Mouse (Mus musculus) forebrain, embryonic 14.5 days (tissue): ENCODE measurements around the gene Dnajb9. TPM values are rescaled to one million over a fixed set of nuclear protein-coding genes. Genes with fewer than 3 reads are reported as not detected.

Source experiments
- ATAC-seq: fragments of 200-750 bp; cut with Nextera tagmentation; 2 replicates; pipeline ENCODE4 v1.8.0; 2017; ENCODE audit warnings: mild to moderate bottlenecking, moderate library complexity
- DNase-seq: peaks from one replicate; pipeline ENCODE4 v3.0.0-alpha.2; 2015; ENCODE audit warnings: low spot score
- H3K27ac ChIP-seq: fragments of 300-500 bp; sonication (generic); 2 replicates; pipeline ENCODE4 v1.5.1; 2014; ENCODE audit warnings: low read depth, mild to moderate bottlenecking, control low read depth, low read length, moderate library complexity
- H3K27me3 ChIP-seq: fragments of 300-500 bp; sonication (generic); replicated peaks from 2 replicates; pipeline ENCODE4 v1.6.1; 2014; ENCODE audit warnings: low read length, control low read depth, mixed read lengths; ENCODE audit not compliant: control insufficient read depth, insufficient read depth
- H3K36me3 ChIP-seq: fragments of 300-500 bp; sonication (generic); 2 replicates; pipeline ENCODE4 v1.6.1; 2014; ENCODE audit warnings: low read length, control low read depth; ENCODE audit not compliant: control insufficient read depth, insufficient read depth
- H3K4me1 ChIP-seq: fragments of 300-500 bp; sonication (generic); 2 replicates; pipeline ENCODE4 v1.6.1; 2014; ENCODE audit warnings: antibody characterized with exemption, low read length, control low read depth; ENCODE audit not compliant: control insufficient read depth, insufficient read depth
- H3K4me2 ChIP-seq: fragments of 300-500 bp; sonication (generic); 2 replicates; pipeline ENCODE4 v1.6.1; 2014; ENCODE audit warnings: mild to moderate bottlenecking, control low read depth, low read length
- H3K4me3 ChIP-seq: fragments of 300-500 bp; sonication (generic); 2 replicates; pipeline ENCODE4 v1.5.1; 2014; ENCODE audit warnings: low read depth, low read length, control low read depth
- H3K9ac ChIP-seq: fragments of 300-500 bp; sonication (generic); 2 replicates; pipeline ENCODE4 v1.6.1; 2014; ENCODE audit warnings: mild to moderate bottlenecking, low read length, control low read depth, moderate library complexity
- H3K9me3 ChIP-seq: fragments of 300-500 bp; sonication (generic); replicated peaks from 2 replicates; pipeline ENCODE4 v1.6.1; 2016; ENCODE audit warnings: low read length, control low read depth, mixed read lengths; ENCODE audit not compliant: control insufficient read depth
- WGBS: fragments of 180-500 bp; shearing (Covaris S2); extraction: QIAGEN DNeasy Blood & Tissue Kit; methylation state at CpG from one replicate; pipeline ENCODE4 v1.1.7; 2014; 5-methylcytosine and 5-hydroxymethylcytosine counted together
- microRNA-seq: library from miRNA; unstranded; fragments of <30 nt; microRNA quantifications from one replicate; pipeline ENCODE4, GENCODE M21; 2016
- polyA plus RNA-seq: library from polyadenylated mRNA; unstranded; fragments of >200 nt; fragmentation: Nextera tagmentation; extraction: Ambion mirVana; gene quantifications from 2 replicates; pipeline ENCODE4 v1.2.1, GENCODE M21; 2014

Dnajb9 gene
- polyA plus RNA-seq, 1 experiment from 2014 or later, result 36.3 TPM

- no peaks in the 10 kb centered on the region for H3K36me3 ChIP-seq
- WGBS, result 74% methylated on average over 1 of the region's 1 CpGs
- no peaks in the 10 kb centered on the region for H3K27me3 ChIP-seq
- no peaks in the 10 kb centered on the region for H3K4me1 ChIP-seq
- no peak for ATAC-seq
- H3K4me2 ChIP-seq, result no peak overlapping the region
- DNase-seq, result no peak
- H3K9ac ChIP-seq, result no peak overlapping the region
- H3K4me3 ChIP-seq, result no peak overlapping the region
- H3K27ac ChIP-seq, result no peak overlapping the region
- no peaks in the 10 kb centered on the region for H3K9me3 ChIP-seq
These were observed 50.8 kb downstream of the Dnajb9 start for GRCm38 (mm10) chr12:44159349-44159748.

Small RNA genes lying within 50 kb of the gene (microRNA-seq; reads per million reads assigned to microRNA genes)
- gene Mir5627, result 0.40 reads per million

Other genes starting within 250 kb of the Dnajb9 start
- 133 and 158 TPM in 2 replicates for gene Pnpla8, start 11.0 kb upstream of the Dnajb9 start, polyA plus RNA-seq
- gene Nrcam, start 118.6 kb upstream of the Dnajb9 start, polyA plus RNA-seq, result 87.6 and 113 TPM in 2 replicates